Mouse (Mus musculus) kidney, adult 2 months (tissue): ENCODE data around the gene Ube2m. TPM values are rescaled to one million over a fixed set of nuclear protein-coding genes. Genes with fewer than 3 reads are reported as not detected.

Experiments
- DNase-seq: peaks from one replicate; pipeline ENCODE4 v3.0.0; 2021
- H3K27ac ChIP-seq: fragments of 200-500 bp; 2 replicates; pipeline ENCODE4 v1.5.1; 2012; ENCODE audit warnings: low read depth, low read length, control low read depth, inconsistent platforms; ENCODE audit not compliant: insufficient read depth
- H3K27me3 ChIP-seq: fragments of 200-500 bp; replicated peaks from 2 replicates; pipeline ENCODE4 v1.6.1; 2012; ENCODE audit warnings: mild to moderate bottlenecking, moderate library complexity, low read length, inconsistent platforms; ENCODE audit not compliant: control insufficient read depth, insufficient read depth
- H3K36me3 ChIP-seq: fragments of 200-500 bp; 2 replicates; pipeline ENCODE4 v1.6.1; 2012; ENCODE audit warnings: mild to moderate bottlenecking, moderate library complexity, low read length, inconsistent platforms; ENCODE audit not compliant: control insufficient read depth, insufficient read depth
- H3K4me1 ChIP-seq: fragments of 200-500 bp; 2 replicates; pipeline ENCODE4 v1.6.1; 2011; ENCODE audit warnings: low read length; ENCODE audit not compliant: control insufficient read depth, insufficient read depth
- H3K4me3 ChIP-seq: fragments of 200-500 bp; 2 replicates; pipeline ENCODE4 v1.5.1; 2011; ENCODE audit warnings: mild to moderate bottlenecking, low read depth, low read length, control low read depth; ENCODE audit not compliant: insufficient read depth
- CTCF ChIP-seq: fragments of 200-500 bp; conservative IDR thresholded peaks from 2 replicates; pipeline ENCODE4 v1.5.1; 2011; ENCODE audit warnings: low read depth, mild to moderate bottlenecking, control low read depth, low read length, moderate library complexity, mixed read lengths; ENCODE audit not compliant: insufficient read depth, insufficient read length
- POLR2A ChIP-seq: fragments of 200-500 bp; IDR thresholded peaks from one replicate; pipeline ENCODE4 v1.6.1; 2011; ENCODE audit warnings: low read depth, low read length, control low read depth
- WGBS: fragments of 180-500 bp; shearing (Covaris S2); methylation state at CpG from one replicate; pipeline ENCODE4 v1.1.7; 2018; 5-methylcytosine and 5-hydroxymethylcytosine counted together
- polyA plus RNA-seq: library from polyadenylated mRNA; depleted of rRNA; stranded (reverse); fragments of >200 nt; gene quantifications from 2 replicates; pipeline ENCODE4 v1.2.3, GENCODE M21; 2012

Ube2m gene
- polyA plus RNA-seq, 1 experiment = 249 TPM

GRCm38 (mm10) chr7:13023928-13024731 lies 13.9 kb downstream of the Ube2m start:
- peaks cover 2% of the 10 kb centered on the region; the same call in 1 of the 2 replicates for H3K36me3 ChIP-seq
- under 1% methylated on average over 87 of the region's 95 CpGs for WGBS
- H3K27ac ChIP-seq = peak overlapping the region; percentile 92
- H3K4me1 ChIP-seq = peaks cover 12% of the 10 kb centered on the region
- H3K27me3 ChIP-seq = no peaks in the 10 kb centered on the region
- peak overlapping the region; percentile 65 for H3K4me3 ChIP-seq
- peak; percentile 95 for DNase-seq
- TF ChIP-seq POLR2A (peak; percentile 73), CTCF (no peak)

- Histone ChIP-seq H3K27me3 (no peaks in the 10 kb centered on the region), H3K4me3 (peak overlapping the region; percentile 62), H3K36me3 (peaks cover 2% of the 10 kb centered on the region; the same call in 1 of the 2 replicates), H3K4me1 (peaks cover 12% of the 10 kb centered on the region), H3K27ac (peak overlapping the region; percentile 29; the same call in 1 of the 2 replicates)
- TF ChIP-seq POLR2A = no peak
- no peak for TF ChIP-seq CTCF
- WGBS = 4% methylated on average over 31 of the region's 31 CpGs
- DNase-seq = peak; percentile 83
These were observed 15.1 kb downstream of the Ube2m start for GRCm38 (mm10) chr7:13022773-13023535.

- H3K4me3 ChIP-seq = no peak overlapping the region
- no peak for DNase-seq
- H3K27ac ChIP-seq = no peak overlapping the region
- H3K27me3 ChIP-seq = no peaks in the 10 kb centered on the region
- peaks cover 4% of the 10 kb centered on the region; the same call in 1 of the 2 replicates for H3K4me1 ChIP-seq
- TF ChIP-seq POLR2A = no peak
- no peak for TF ChIP-seq CTCF
- H3K36me3 ChIP-seq = no peaks in the 10 kb centered on the region
- WGBS = 80% methylated on average over 1 of the region's 1 CpGs
These were observed 22.9 kb downstream of the Ube2m start for GRCm38 (mm10) chr7:13015217-13015616.

- no peak overlapping the region for H3K4me3 ChIP-seq
- H3K27me3 ChIP-seq = no peaks in the 10 kb centered on the region
- TF ChIP-seq CTCF (no peak), POLR2A (no peak)
- no peak overlapping the region for H3K27ac ChIP-seq
- H3K4me1 ChIP-seq = peaks cover 4% of the 10 kb centered on the region; the same call in 1 of the 2 replicates
- 53% methylated on average over 6 of the region's 6 CpGs for WGBS
- no peak for DNase-seq
- H3K36me3 ChIP-seq = no peaks in the 10 kb centered on the region
These were observed 23.7 kb downstream of the Ube2m start for GRCm38 (mm10) chr7:13014275-13014839.

- peaks cover 4% of the 10 kb centered on the region; the same call in 1 of the 2 replicates for H3K4me1 ChIP-seq
- no peaks in the 10 kb centered on the region for H3K36me3 ChIP-seq
- 64% methylated on average over 4 of the region's 4 CpGs for WGBS
- no peak overlapping the region for H3K27ac ChIP-seq
- no peak overlapping the region for H3K4me3 ChIP-seq
- no peaks in the 10 kb centered on the region for H3K27me3 ChIP-seq
- TF ChIP-seq POLR2A (no peak), CTCF (no peak)
- no peak for DNase-seq
These were observed 24.4 kb downstream of the Ube2m start for GRCm38 (mm10) chr7:13013671-13014070.

- TF ChIP-seq CTCF = no peak
- no peak for TF ChIP-seq POLR2A
- no peaks in the 10 kb centered on the region for H3K27me3 ChIP-seq
- H3K27ac ChIP-seq = peak within 1 kb of the TSS; percentile 81
- WGBS = 13% methylated on average over 26 of the region's 26 CpGs
- H3K36me3 ChIP-seq = no peaks in the 10 kb centered on the region
- H3K4me1 ChIP-seq = peaks cover 4% of the 10 kb centered on the region; the same call in 1 of the 2 replicates
- no peak for DNase-seq
- H3K4me3 ChIP-seq = peak within 1 kb of the TSS; percentile 78
These were observed 27.8 kb downstream of the Ube2m start, which contains the start of gene Zbtb45 for GRCm38 (mm10) chr7:13010005-13010908. TSS of gene Zbtb45 (minus strand) at chr7:13010034.
